ENCODE assay signal across 22 mouse cellular contexts in the genomic region with DNA sequence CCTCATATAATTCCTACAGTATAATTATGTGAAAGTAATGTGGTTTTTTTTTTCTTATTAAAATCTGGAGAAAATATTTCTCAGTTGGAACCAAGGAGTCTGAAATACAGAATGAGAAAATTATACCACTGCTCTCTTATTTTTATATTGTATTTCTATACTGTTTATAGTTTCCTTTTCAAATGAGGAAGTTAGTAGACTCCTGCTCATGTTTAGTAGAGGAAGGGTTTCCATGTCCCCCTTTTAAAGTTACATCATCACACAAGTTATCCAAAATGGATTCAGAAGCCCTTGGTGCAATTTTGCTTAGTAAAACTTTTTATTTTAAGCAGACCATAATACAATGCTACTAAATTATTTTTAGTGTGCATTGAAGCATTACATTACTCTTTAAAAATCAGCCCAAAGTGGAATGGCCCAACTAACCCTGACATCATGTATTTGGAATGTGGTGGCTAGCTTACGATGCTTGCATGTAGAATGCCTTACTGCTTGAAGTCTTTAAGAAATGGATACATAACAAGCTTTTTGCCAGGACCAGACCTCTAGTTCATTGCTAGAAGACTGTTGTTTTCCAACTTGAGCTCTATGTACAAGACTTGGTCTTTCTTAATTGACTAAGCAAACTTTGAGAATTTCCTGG.
DNase-seq lines count a peak whose midpoint lies in the region; ATAC-seq lines count a peak whose summit lies in the region.
"Had no signal": no experiment of that assay in that cellular context is flagged by ENCODE, and none has a peak within 500 bp of the region (broad histone marks: within the 10 kb centered on the region; RNA-seq: fewer than 3 reads in every experiment).

No protein-coding gene starts in this region.

- H3K4me3 ChIP-seq in heart, embryonic 13.5 days, result no peak overlapping the region
- no peak overlapping the region for H3K4me3 ChIP-seq in midbrain, embryonic 11.5 days (ENCODE audit: low read depth, low read length)
- H3K4me3 ChIP-seq in midbrain, embryonic 16.5 days (ENCODE audit: low read depth, low read length), result no peak overlapping the region
- H3K4me3 ChIP-seq: embryonic facial prominence, embryonic 10.5 days; erythroblast, embryonic 14.5 days; forebrain, embryonic 10.5 days; heart, adult 2 months; hindbrain, embryonic 15.5 days had no signal

- no peak for DNase-seq in heart, postnatal 4 days
- DNase-seq in NIH3T3 (ENCODE audit: low read depth), result peak; percentile 57
- DNase-seq in left cerebral cortex, postnatal 25 days (ENCODE audit: low spot score in 2 of 2), result no peak
- no peak for DNase-seq in midbrain, embryonic 11.5 days (ENCODE audit: low spot score, missing footprints)
- DNase-seq: adrenal gland, postnatal 14 days; cerebellum, adult 11-12 months; cerebellum, adult 9-11 months; cerebellum, postnatal 36 days; gastrocnemius, postnatal 10 days; heart, adult 2 months had no signal

- intact Hi-C loops in left cerebral cortex, postnatal 25 days (cut with DNase I), result no loop called here

- H3K9ac ChIP-seq in heart, embryonic 13.5 days, result no peak overlapping the region
- H3K9ac ChIP-seq in midbrain, embryonic 11.5 days (ENCODE audit: low read length), result no peak overlapping the region
- no peak overlapping the region for H3K9ac ChIP-seq in midbrain, embryonic 16.5 days (ENCODE audit: low read depth, low read length)
- H3K9ac ChIP-seq: hindbrain, embryonic 15.5 days had no signal

- no peak overlapping the region for H3K4me2 ChIP-seq in heart, embryonic 13.5 days
- H3K4me2 ChIP-seq in midbrain, embryonic 11.5 days, result no peak overlapping the region
- H3K4me2 ChIP-seq in midbrain, embryonic 16.5 days (ENCODE audit: low read length), result no peak overlapping the region
- H3K4me2 ChIP-seq: heart, embryonic 11.5 days; hindbrain, embryonic 15.5 days had no signal

- H3K27ac ChIP-seq in heart, embryonic 13.5 days (replicated peaks), result 0 out of 2 replicates have a peak overlapping the region, but pooled peaks have one; percentile 21
- no peak overlapping the region for H3K27ac ChIP-seq in midbrain, embryonic 11.5 days (ENCODE audit: low read depth, low read length)
- no peak overlapping the region for H3K27ac ChIP-seq in midbrain, embryonic 16.5 days (ENCODE audit: low read length)
- H3K27ac ChIP-seq: embryonic facial prominence, embryonic 10.5 days; forebrain, embryonic 10.5 days; heart, adult 2 months; hindbrain, embryonic 15.5 days had no signal

- H3K4me1 ChIP-seq in heart, embryonic 13.5 days, result peaks cover 3% of the 10 kb centered on the region; the same call in 1 of the 2 replicates
- no peaks in the 10 kb centered on the region for H3K4me1 ChIP-seq in midbrain, embryonic 11.5 days (ENCODE audit: control insufficient read depth, insufficient read depth, low read length)
- no peaks in the 10 kb centered on the region for H3K4me1 ChIP-seq in midbrain, embryonic 16.5 days (ENCODE audit: control insufficient read depth, insufficient read depth, low read length)

- H3K36me3 ChIP-seq in heart, embryonic 13.5 days, result peaks cover 92% of the 10 kb centered on the region
- peaks cover 7% of the 10 kb centered on the region for H3K36me3 ChIP-seq in midbrain, embryonic 11.5 days (ENCODE audit: control insufficient read depth, insufficient read depth, low read length)
- peaks cover 11% of the 10 kb centered on the region for H3K36me3 ChIP-seq in midbrain, embryonic 16.5 days (ENCODE audit: control insufficient read depth, insufficient read depth, low read length)

- WGBS in heart, embryonic 13.5 days, result 68% methylated on average over 1 of the region's 1 CpGs
- 94% methylated on average over 1 of the region's 1 CpGs for WGBS in midbrain, embryonic 11.5 days
- 90% methylated on average over 1 of the region's 1 CpGs for WGBS in midbrain, embryonic 16.5 days

- H3K27me3 ChIP-seq in heart, embryonic 13.5 days (replicated peaks), result no peaks in the 10 kb centered on the region
- H3K27me3 ChIP-seq in midbrain, embryonic 11.5 days (ENCODE audit: control insufficient read depth, insufficient read depth, low read length), result no peaks in the 10 kb centered on the region
- no peaks in the 10 kb centered on the region for H3K27me3 ChIP-seq in midbrain, embryonic 16.5 days (ENCODE audit: control insufficient read depth, insufficient read depth, low read depth, low read length)
- H3K27me3 ChIP-seq: CH12.LX; hindbrain, embryonic 15.5 days had no signal

- ATAC-seq in heart, embryonic 13.5 days (ENCODE audit: extremely low read depth, insufficient number of reproducible peaks, low FRiP score, low TSS enrichment), result no peak
- ATAC-seq in granulocyte monocyte progenitor cell, adult 5-6 weeks (replicated peaks; ENCODE audit: poor library complexity, severe bottlenecking), result peak; percentile 74
- no peak for ATAC-seq in midbrain, embryonic 11.5 days (ENCODE audit: low FRiP score)
- ATAC-seq in midbrain, embryonic 16.5 days, result no peak
- ATAC-seq: activated CD4-positive, CD25-positive, alpha-beta regulatory T cell, adult 4 months; forebrain, embryonic 14.5 days; intestine, embryonic 16.5 days had no signal

- no peaks in the 10 kb centered on the region for H3K9me3 ChIP-seq in heart, embryonic 13.5 days
- H3K9me3 ChIP-seq in midbrain, embryonic 11.5 days (ENCODE audit: control insufficient read depth, low read length), result no peaks in the 10 kb centered on the region
- H3K9me3 ChIP-seq in midbrain, embryonic 16.5 days (replicated peaks; ENCODE audit: control insufficient read depth, low read length, poor library complexity, severe bottlenecking), result no peaks in the 10 kb centered on the region
- H3K9me3 ChIP-seq: embryonic facial prominence, embryonic 10.5 days; forebrain, embryonic 10.5 days; hindbrain, embryonic 15.5 days had no signal
